Mouse (Mus musculus): ENCODE measurements around the gene Plek2. TPM values are rescaled to one million over a fixed set of nuclear protein-coding genes. Genes with fewer than 3 reads are reported as not detected.

The Plek2 gene
- total and polyA plus RNA-seq, 3 experiments, result 0.10 to 0.29 (median 0.27) TPM

- no peak overlapping the region for H3K27ac ChIP-seq
- WGBS, result 87% methylated on average over 6 of the region's 6 CpGs
- no peak overlapping the region for H3K9ac ChIP-seq (ENCODE audit: low read depth, low read length)
- no peak overlapping the region for H3K4me3 ChIP-seq
- no peak for DNase-seq
- H3K79me2 ChIP-seq (replicated peaks; ENCODE audit: control insufficient read depth, insufficient read depth, low read length), result no peaks in the 10 kb centered on the region
- H3K36me3 ChIP-seq (ENCODE audit: control insufficient read depth, insufficient read depth, low read length), result no peaks in the 10 kb centered on the region
- no peaks in the 10 kb centered on the region for H3K27me3 ChIP-seq (ENCODE audit: control insufficient read depth, insufficient read depth, low read length)
- intact Hi-C loops (cut with DNase I), result no loop called here
- no peaks in the 10 kb centered on the region for H3K4me1 ChIP-seq (ENCODE audit: control insufficient read depth, insufficient read depth, low read length)
- TF ChIP-seq CTCF (IDR thresholded peaks at IDR 0.05) (no peak), POLR2A (IDR thresholded peaks at IDR 0.05; ENCODE audit: insufficient read depth, low read depth, low read length) (no peak), EP300 (IDR thresholded peaks at IDR 0.05; ENCODE audit: insufficient read depth, low read depth, low read length) (no peak)
Observed at GRCm38 (mm10) chr12:78942931-78943330, 36.2 kb upstream of the Plek2 start.

DNA sequence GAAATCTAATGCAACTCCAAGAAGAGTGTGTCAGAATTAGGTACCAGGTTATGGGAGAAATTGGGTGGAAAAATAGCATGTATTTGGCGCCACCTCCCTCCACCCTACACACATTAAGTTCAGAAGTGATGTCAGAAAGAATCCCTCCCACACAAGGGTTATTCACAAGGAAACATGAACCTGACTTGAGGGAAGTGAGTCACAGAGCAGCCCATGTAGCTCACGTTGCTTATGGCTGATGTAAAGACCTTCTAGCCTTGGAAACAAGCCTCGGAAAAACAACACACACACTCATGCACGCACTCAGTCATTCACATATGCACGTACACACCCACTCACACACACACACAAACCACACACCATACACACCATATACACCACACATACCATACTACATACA, 33.3 kb upstream of the Plek2 start:
- Histone ChIP-seq H3K36me3 (ENCODE audit: control insufficient read depth, insufficient read depth, low read length) (no peaks in the 10 kb centered on the region), H3K4me1 (ENCODE audit: control insufficient read depth, insufficient read depth, low read length) (peaks cover 3% of the 10 kb centered on the region), H3K9ac (ENCODE audit: low read depth, low read length) (no peak overlapping the region), H3K79me2 (replicated peaks; ENCODE audit: control insufficient read depth, insufficient read depth, low read length) (no peaks in the 10 kb centered on the region), H3K4me3 (no peak overlapping the region), H3K27me3 (ENCODE audit: control insufficient read depth, insufficient read depth, low read length) (no peaks in the 10 kb centered on the region), H3K27ac (no peak overlapping the region)
- TF ChIP-seq CTCF (IDR thresholded peaks at IDR 0.05) (no peak), POLR2A (IDR thresholded peaks at IDR 0.05; ENCODE audit: insufficient read depth, low read depth, low read length) (no peak), EP300 (IDR thresholded peaks at IDR 0.05; ENCODE audit: insufficient read depth, low read depth, low read length) (no peak)
- WGBS, result 76% methylated on average over 5 of the region's 5 CpGs
- intact Hi-C loops (cut with DNase I), result no loop called here
- no peak for DNase-seq

GRCm38 (mm10) chr12:78939393-78940037, 32.8 kb upstream of the Plek2 start:
- 66% methylated on average over 7 of the region's 7 CpGs for WGBS
- DNase-seq, result no peak
- Histone ChIP-seq H3K4me1 (ENCODE audit: control insufficient read depth, insufficient read depth, low read length) (peaks cover 3% of the 10 kb centered on the region), H3K36me3 (ENCODE audit: control insufficient read depth, insufficient read depth, low read length) (no peaks in the 10 kb centered on the region), H3K79me2 (replicated peaks; ENCODE audit: control insufficient read depth, insufficient read depth, low read length) (no peaks in the 10 kb centered on the region), H3K4me3 (no peak overlapping the region), H3K9ac (ENCODE audit: low read depth, low read length) (no peak overlapping the region), H3K27ac (no peak overlapping the region), H3K27me3 (ENCODE audit: control insufficient read depth, insufficient read depth, low read length) (no peaks in the 10 kb centered on the region)
- intact Hi-C loops (cut with DNase I), result no loop called here
- no peak for TF ChIP-seq POLR2A (IDR thresholded peaks at IDR 0.05; ENCODE audit: insufficient read depth, low read depth, low read length)
- no peak for TF ChIP-seq EP300 (IDR thresholded peaks at IDR 0.05; ENCODE audit: insufficient read depth, low read depth, low read length)

- intact Hi-C loops (cut with DNase I), result no loop called here
- WGBS, result 59% methylated on average over 4 of the region's 4 CpGs
Observed at GRCm38 (mm10) chr12:78936494-78936893, 29.7 kb upstream of the Plek2 start.

GRCm38 (mm10) chr12:78929900-78930299, 23.1 kb upstream of the Plek2 start:
- Histone ChIP-seq H3K9ac (ENCODE audit: low read depth, low read length) (no peak overlapping the region), H3K27ac (no peak overlapping the region), H3K27me3 (ENCODE audit: control insufficient read depth, insufficient read depth, low read length) (no peaks in the 10 kb centered on the region; the same call in 1 of the 2 replicates), H3K79me2 (replicated peaks; ENCODE audit: control insufficient read depth, insufficient read depth, low read length) (no peaks in the 10 kb centered on the region), H3K36me3 (ENCODE audit: control insufficient read depth, insufficient read depth, low read length) (no peaks in the 10 kb centered on the region), H3K4me1 (ENCODE audit: control insufficient read depth, insufficient read depth, low read length) (no peaks in the 10 kb centered on the region), H3K4me3 (no peak overlapping the region)
- no peak for DNase-seq
- intact Hi-C loops (cut with DNase I), result no loop called here
- TF ChIP-seq POLR2A (IDR thresholded peaks at IDR 0.05; ENCODE audit: insufficient read depth, low read depth, low read length), result no peak
- no peak for TF ChIP-seq EP300 (IDR thresholded peaks at IDR 0.05; ENCODE audit: insufficient read depth, low read depth, low read length)
- no peak for TF ChIP-seq CTCF (IDR thresholded peaks at IDR 0.05)
- 73% methylated on average over 1 of the region's 1 CpGs for WGBS

More at GRCm38 (mm10) chr12:78936494-78936893, 29.7 kb upstream of the Plek2 start:
- peaks cover 3% of the 10 kb centered on the region for H3K4me1 ChIP-seq (ENCODE audit: control insufficient read depth, insufficient read depth, low read length)
- H3K36me3 ChIP-seq (ENCODE audit: control insufficient read depth, insufficient read depth, low read length), result no peaks in the 10 kb centered on the region
- H3K4me3 ChIP-seq, result no peak overlapping the region
- H3K27ac ChIP-seq, result no peak overlapping the region
- TF ChIP-seq EP300 (IDR thresholded peaks at IDR 0.05; ENCODE audit: insufficient read depth, low read depth, low read length) (no peak), CTCF (IDR thresholded peaks at IDR 0.05) (no peak), POLR2A (IDR thresholded peaks at IDR 0.05; ENCODE audit: insufficient read depth, low read depth, low read length) (no peak)
- H3K27me3 ChIP-seq (ENCODE audit: control insufficient read depth, insufficient read depth, low read length), result no peaks in the 10 kb centered on the region
- H3K79me2 ChIP-seq (replicated peaks; ENCODE audit: control insufficient read depth, insufficient read depth, low read length), result no peaks in the 10 kb centered on the region
- DNase-seq, result no peak
- H3K9ac ChIP-seq (ENCODE audit: low read depth, low read length), result no peak overlapping the region

DNA sequence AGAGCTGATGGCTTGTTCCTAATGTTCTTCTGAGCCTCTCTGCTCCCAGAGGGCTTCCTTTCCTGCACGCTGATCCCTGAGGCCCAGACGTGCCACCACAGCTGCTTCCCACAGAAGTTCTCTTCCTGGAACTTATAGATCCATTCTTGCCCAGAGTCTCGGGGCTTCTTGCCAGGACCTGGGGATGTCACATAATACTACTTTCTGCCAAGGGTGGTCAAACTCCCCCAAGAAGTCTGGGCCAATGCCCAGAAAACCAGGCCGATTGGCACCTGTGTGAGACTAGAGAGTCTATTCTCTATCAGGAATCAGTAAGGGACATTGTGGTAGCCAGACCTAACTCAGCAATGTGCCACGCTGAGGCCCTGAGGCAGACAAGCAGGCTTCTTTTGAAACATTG, 20.5 kb upstream of the Plek2 start:
- no peak overlapping the region for H3K9ac ChIP-seq (ENCODE audit: low read depth, low read length)
- no peak overlapping the region for H3K4me3 ChIP-seq
- H3K79me2 ChIP-seq (replicated peaks; ENCODE audit: control insufficient read depth, insufficient read depth, low read length), result no peaks in the 10 kb centered on the region
- H3K4me1 ChIP-seq (ENCODE audit: control insufficient read depth, insufficient read depth, low read length), result no peaks in the 10 kb centered on the region
- no peak overlapping the region for H3K27ac ChIP-seq
- no peaks in the 10 kb centered on the region for H3K36me3 ChIP-seq (ENCODE audit: control insufficient read depth, insufficient read depth, low read length)
- H3K27me3 ChIP-seq (ENCODE audit: control insufficient read depth, insufficient read depth, low read length), result no peaks in the 10 kb centered on the region; the same call in 1 of the 2 replicates
- intact Hi-C loops (cut with DNase I), result no loop called here
- DNase-seq, result no peak
- TF ChIP-seq CTCF (IDR thresholded peaks at IDR 0.05) (no peak), POLR2A (IDR thresholded peaks at IDR 0.05; ENCODE audit: insufficient read depth, low read depth, low read length) (no peak), EP300 (IDR thresholded peaks at IDR 0.05; ENCODE audit: insufficient read depth, low read depth, low read length) (no peak)
- 52% methylated on average over 5 of the region's 5 CpGs for WGBS
